Mouse (Mus musculus) hindbrain, embryonic 11.5 days (tissue): ENCODE measurements around the gene Radil. TPM values are rescaled to one million over a fixed set of nuclear protein-coding genes. Genes with fewer than 3 reads are reported as not detected.
A peak's percentile ranks its signal among the peaks of the same experiment; 100 is the strongest.

Experiments
- ATAC-seq: fragments of 200-750 bp; cut with Nextera tagmentation; 2 replicates; pipeline ENCODE4 v1.8.0; 2017; ENCODE audit warnings: mild to moderate bottlenecking, moderate TSS enrichment, moderate library complexity; ENCODE audit not compliant: low FRiP score
- DNase-seq: peaks from one replicate; pipeline ENCODE4 v3.0.0-alpha.2; 2015; ENCODE audit warnings: low spot score
- H3K27ac ChIP-seq: fragments of 300-500 bp; sonication (generic); 2 replicates; pipeline ENCODE4 v1.5.1; 2014; ENCODE audit warnings: mild to moderate bottlenecking, low read depth, low read length
- H3K27me3 ChIP-seq: fragments of 300-500 bp; sonication (generic); 2 replicates; pipeline ENCODE4 v1.6.1; 2014; ENCODE audit warnings: mild to moderate bottlenecking, low read length, moderate library complexity, mixed read lengths; ENCODE audit not compliant: control insufficient read depth, insufficient read depth
- H3K36me3 ChIP-seq: fragments of 300-500 bp; sonication (generic); 2 replicates; pipeline ENCODE4 v1.6.1; 2014; ENCODE audit warnings: mild to moderate bottlenecking, low read length, moderate library complexity, mixed read lengths; ENCODE audit not compliant: control insufficient read depth, insufficient read depth
- H3K4me1 ChIP-seq: fragments of 300-500 bp; sonication (generic); replicated peaks from 2 replicates; pipeline ENCODE4 v1.6.1; 2014; ENCODE audit warnings: low read length, mixed read lengths; ENCODE audit not compliant: control insufficient read depth, insufficient read depth
- H3K4me2 ChIP-seq: fragments of 300-500 bp; sonication (generic); replicated peaks from 2 replicates; pipeline ENCODE4 v1.6.1; 2014; ENCODE audit warnings: mild to moderate bottlenecking, low read depth, low read length
- H3K4me3 ChIP-seq: fragments of 300-500 bp; sonication (generic); 2 replicates; pipeline ENCODE4 v1.5.1; 2014; ENCODE audit warnings: low read depth, low read length
- H3K9ac ChIP-seq: fragments of 300-500 bp; sonication (generic); 2 replicates; pipeline ENCODE4 v1.6.1; 2014; ENCODE audit warnings: low read depth, low read length
- H3K9me3 ChIP-seq: fragments of 300-500 bp; sonication (generic); 2 replicates; pipeline ENCODE4 v1.6.1; 2016; ENCODE audit warnings: low read length; ENCODE audit not compliant: control insufficient read depth
- WGBS: fragments of 180-500 bp; shearing (Covaris S2); extraction: QIAGEN DNeasy Blood & Tissue Kit; methylation state at CpG from one replicate; pipeline ENCODE4 v1.1.7; 2014; 5-methylcytosine and 5-hydroxymethylcytosine counted together
- polyA plus RNA-seq: library from polyadenylated mRNA; unstranded; fragments of >200 nt; fragmentation: Nextera tagmentation; extraction: Ambion mirVana; gene quantifications from 2 replicates; pipeline ENCODE4 v1.2.1, GENCODE M21; 2014

Radil gene
- polyA plus RNA-seq, 1 experiment from 2014 or later, result 2.8 TPM

DNA sequence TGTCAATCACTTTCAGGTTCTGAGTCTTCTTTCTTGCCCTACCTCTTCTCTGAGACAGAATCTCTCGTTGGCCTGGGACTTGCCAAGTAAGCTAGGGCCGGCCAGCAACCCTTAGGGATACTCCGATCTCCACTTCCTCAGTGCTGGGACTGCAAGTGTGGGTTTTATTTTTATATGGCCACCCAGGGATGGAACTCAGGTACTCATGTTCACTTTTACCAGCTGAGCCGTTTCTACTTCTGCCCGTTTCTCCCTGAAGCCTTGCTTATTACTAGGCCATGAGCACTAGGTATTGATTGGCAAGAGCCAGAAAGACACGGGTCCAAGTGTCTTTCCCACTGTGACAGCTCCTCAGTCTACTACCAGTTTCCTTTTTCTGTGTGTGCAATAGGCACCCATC lies 87.9 kb downstream of the Radil start:
- no peak for DNase-seq
- 89% methylated on average over 6 of the region's 6 CpGs for WGBS
- Histone ChIP-seq H3K36me3 (peaks cover 2% of the 10 kb centered on the region; the same call in 1 of the 2 replicates), H3K4me1 (no peaks in the 10 kb centered on the region), H3K4me3 (peak overlapping the region; percentile 76), H3K27me3 (no peaks in the 10 kb centered on the region), H3K27ac (peak overlapping the region; percentile 51), H3K9ac (peak overlapping the region; percentile 29), H3K9me3 (no peaks in the 10 kb centered on the region), H3K4me2 (peak overlapping the region; percentile 76)
- ATAC-seq, result 0 out of 2 replicates have a peak, but pooled peaks have one; percentile 11

DNA sequence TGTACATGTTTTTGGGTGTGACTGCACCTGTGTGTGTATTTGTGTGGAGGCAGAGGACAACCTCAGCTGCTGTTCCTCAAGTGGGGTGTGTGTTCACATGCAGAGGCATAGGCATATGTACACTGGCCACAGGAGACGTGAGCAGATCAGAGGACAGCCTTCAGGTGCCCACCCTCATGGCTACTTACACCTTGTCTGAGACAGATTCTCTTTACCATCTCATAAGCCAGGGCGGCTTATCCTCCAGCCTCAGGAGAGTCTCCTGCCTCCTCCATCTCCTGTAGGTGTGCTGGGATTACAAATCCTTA lies 88.3 kb downstream of the Radil start:
- Histone ChIP-seq H3K4me1 (no peaks in the 10 kb centered on the region), H3K4me2 (no peak overlapping the region), H3K27me3 (no peaks in the 10 kb centered on the region), H3K36me3 (peaks cover 2% of the 10 kb centered on the region; the same call in 1 of the 2 replicates), H3K4me3 (no peak overlapping the region), H3K9me3 (no peaks in the 10 kb centered on the region), H3K27ac (no peak overlapping the region), H3K9ac (no peak overlapping the region)
- DNase-seq (no peak), ATAC-seq (no peak)
- 90% methylated on average over 2 of the region's 2 CpGs for WGBS

DNA sequence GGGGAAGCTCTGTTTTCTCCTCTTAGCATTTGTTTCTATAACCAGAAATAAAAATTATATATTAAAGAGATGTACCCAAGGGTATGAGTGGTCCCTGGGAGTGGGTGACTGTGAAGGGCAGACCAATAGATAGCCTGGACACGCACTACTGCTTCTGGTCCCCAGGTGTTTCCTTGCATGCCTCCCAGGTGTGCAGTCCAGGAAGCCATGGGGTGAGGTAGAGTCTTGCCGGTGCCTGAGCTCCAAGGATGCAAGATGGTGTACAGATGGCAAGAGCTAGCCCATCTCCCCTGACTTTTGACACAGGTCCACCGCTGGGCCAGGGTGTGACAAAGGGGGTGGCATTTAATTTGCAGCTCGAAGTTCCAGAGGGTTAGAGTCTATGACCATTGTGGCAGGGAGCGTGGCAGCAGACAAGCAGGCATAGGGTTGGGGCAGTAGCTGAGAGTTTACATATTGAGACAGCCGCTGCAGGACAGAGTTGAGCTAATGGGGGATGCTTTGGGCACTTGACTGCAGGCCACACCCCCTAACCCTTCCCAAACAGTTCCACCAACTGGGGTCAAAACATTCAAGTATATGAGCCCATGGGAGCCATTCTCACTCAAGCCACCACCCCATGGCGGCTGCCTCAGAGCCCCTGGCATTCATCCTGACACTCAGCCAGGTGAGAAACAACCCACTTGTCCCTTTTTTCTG lies 88.8 kb downstream of the Radil start:
- Histone ChIP-seq H3K4me2 (no peak overlapping the region), H3K4me3 (no peak overlapping the region), H3K9ac (no peak overlapping the region), H3K27ac (no peak overlapping the region), H3K36me3 (peaks cover 2% of the 10 kb centered on the region; the same call in 1 of the 2 replicates), H3K27me3 (no peaks in the 10 kb centered on the region), H3K4me1 (no peaks in the 10 kb centered on the region), H3K9me3 (no peaks in the 10 kb centered on the region)
- DNase-seq, result no peak
- 95% methylated on average over 7 of the region's 7 CpGs for WGBS
- no peak for ATAC-seq

DNA sequence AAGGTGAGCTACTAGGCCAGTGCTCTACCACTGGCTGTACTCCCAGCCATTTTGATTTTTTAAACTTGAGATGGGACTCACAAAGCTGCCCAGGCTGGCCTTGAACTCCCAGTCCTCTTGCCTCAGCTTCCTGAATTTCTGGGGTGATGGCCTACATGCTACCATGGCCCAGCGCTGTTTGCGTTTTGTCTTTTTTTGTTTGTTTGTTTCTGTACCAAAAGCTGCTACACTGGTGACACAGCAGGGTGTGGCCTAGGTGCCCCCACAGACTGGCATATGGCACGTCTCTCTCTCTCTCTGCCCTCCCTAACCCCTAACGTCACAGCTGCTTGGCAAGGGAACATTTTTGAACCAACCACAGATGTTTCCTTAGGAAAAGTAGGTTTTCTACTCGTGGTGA lies 91.1 kb downstream of the Radil start:
- ATAC-seq (no peak), DNase-seq (no peak)
- Histone ChIP-seq H3K9me3 (no peaks in the 10 kb centered on the region), H3K27me3 (no peaks in the 10 kb centered on the region), H3K36me3 (peaks cover 10% of the 10 kb centered on the region; the same call in 1 of the 2 replicates), H3K27ac (no peak overlapping the region), H3K4me2 (no peak overlapping the region), H3K4me1 (no peaks in the 10 kb centered on the region), H3K9ac (no peak overlapping the region), H3K4me3 (no peak overlapping the region)
- 75% methylated on average over 5 of the region's 5 CpGs for WGBS

DNA sequence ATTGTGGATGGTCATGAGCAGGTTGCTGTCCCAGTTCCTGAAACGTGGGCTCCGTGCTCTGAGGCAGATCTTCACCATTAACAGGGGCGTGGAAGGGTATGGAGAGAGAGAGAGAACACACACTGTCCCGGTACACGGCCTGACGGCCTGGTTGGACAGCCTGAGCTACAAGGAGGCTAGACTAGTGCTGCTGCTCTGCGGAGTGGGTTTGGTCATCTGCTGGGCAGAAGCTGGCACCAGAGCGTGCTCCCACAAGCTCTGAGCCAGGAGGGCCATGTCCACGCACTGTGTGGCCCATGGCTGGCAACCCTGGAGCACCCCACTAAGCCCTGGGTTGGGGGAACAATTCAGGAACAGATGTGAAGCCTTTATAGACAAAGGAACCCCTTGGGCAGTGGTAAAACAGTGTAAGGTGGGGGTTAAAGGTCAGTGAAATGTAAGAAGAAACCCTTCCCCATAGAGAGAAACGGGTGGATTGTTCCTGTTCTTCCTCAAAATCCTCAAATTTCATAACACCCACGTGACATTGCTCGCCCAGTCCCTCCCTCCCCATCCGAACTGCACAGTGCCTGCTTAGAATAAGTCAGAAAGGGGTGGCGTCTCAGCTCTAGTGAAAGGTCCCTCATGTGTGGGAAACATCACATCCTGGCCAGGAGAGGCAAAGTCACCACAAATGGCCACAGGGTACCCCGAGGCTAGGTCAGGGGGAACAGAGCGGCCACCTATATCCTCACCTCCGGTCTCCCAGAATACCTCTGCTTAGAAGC lies 91.9 kb downstream of the Radil start:
- no peaks in the 10 kb centered on the region for H3K4me1 ChIP-seq
- H3K9ac ChIP-seq, result no peak overlapping the region
- WGBS, result 88% methylated on average over 17 of the region's 17 CpGs
- ATAC-seq (no peak), DNase-seq (no peak)
- H3K9me3 ChIP-seq, result no peaks in the 10 kb centered on the region
- no peak overlapping the region for H3K27ac ChIP-seq
- no peak overlapping the region for H3K4me2 ChIP-seq
- peaks cover 10% of the 10 kb centered on the region; the same call in 1 of the 2 replicates for H3K36me3 ChIP-seq
- no peaks in the 10 kb centered on the region for H3K27me3 ChIP-seq
- H3K4me3 ChIP-seq, result no peak overlapping the region

DNA sequence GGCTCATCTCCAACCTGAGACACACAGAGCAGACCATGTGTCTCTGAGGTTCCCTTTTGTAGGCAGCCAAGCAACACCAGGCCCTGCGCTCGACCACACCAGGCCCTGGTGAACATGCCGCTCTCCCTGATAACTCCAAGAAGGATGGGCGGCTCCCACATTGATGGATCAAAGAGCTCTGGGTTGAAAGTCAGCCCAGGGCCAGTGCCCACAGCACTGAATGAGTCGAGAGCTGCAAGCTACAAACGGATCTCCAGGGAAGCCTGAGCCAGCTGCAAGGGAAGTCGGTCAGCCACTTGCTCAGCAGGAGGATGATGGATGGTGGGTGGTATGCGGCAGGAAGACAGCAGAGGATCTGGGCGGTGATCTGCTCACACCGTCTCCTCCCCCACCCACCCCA lies 93.6 kb downstream of the Radil start:
- no peaks in the 10 kb centered on the region for H3K4me1 ChIP-seq
- no peak overlapping the region for H3K27ac ChIP-seq
- no peak overlapping the region for H3K4me3 ChIP-seq
- no peak overlapping the region for H3K9ac ChIP-seq
- H3K36me3 ChIP-seq, result peaks cover 14% of the 10 kb centered on the region; the same call in 1 of the 2 replicates
- 59% methylated on average over 10 of the region's 10 CpGs for WGBS
- H3K27me3 ChIP-seq, result no peaks in the 10 kb centered on the region
- DNase-seq (no peak), ATAC-seq (no peak)
- H3K4me2 ChIP-seq, result no peak overlapping the region
- no peaks in the 10 kb centered on the region for H3K9me3 ChIP-seq

DNA sequence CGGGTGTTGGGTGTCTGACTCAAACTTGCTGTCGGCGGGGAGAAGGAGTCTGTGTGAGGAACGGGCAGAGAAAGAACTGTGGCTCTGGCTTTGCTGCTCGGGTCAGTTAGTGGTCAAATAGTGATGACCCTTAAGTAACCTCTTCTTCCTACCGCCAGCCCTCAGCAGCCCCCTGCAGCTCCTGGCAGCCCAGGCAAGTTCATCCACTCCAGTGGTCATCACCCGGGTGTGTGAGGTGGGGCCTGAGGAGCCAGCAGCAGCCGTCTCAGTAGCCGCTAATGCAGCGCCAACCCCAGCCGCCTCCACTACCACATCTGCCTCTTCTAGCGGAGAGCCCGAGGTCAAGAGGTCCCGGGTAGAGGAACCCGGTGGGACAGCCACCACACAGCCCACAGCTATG lies 94.6 kb downstream of the Radil start:
- no peak for DNase-seq
- peaks cover 16% of the 10 kb centered on the region; the same call in 1 of the 2 replicates for H3K36me3 ChIP-seq
- no peak overlapping the region for H3K27ac ChIP-seq

DNA sequence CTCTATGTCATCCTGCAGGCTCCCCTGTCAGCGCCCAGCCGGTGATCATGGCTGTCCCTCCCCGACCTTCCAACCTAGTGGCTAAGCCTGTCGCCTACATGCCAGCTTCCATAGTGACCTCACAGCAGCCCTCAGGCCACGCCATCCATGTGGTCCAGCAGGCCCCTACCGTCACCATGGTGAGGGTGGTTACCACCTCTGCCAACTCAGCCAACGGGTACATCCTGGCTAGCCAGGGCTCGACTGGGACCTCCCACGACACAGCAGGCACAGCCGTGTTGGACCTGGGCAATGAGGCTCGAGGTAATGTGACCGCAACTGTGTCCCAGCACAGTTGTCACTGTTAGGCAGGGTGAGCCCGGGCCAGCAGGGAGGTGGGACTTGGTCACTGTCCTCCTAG lies 97.2 kb downstream of the Radil start:
- WGBS, result 94% methylated on average over 13 of the region's 13 CpGs
- Histone ChIP-seq H3K27ac (no peak overlapping the region), H3K4me1 (no peaks in the 10 kb centered on the region), H3K4me3 (no peak overlapping the region), H3K4me2 (no peak overlapping the region), H3K36me3 (peaks cover 15% of the 10 kb centered on the region; the same call in 1 of the 2 replicates), H3K9ac (no peak overlapping the region), H3K9me3 (no peaks in the 10 kb centered on the region), H3K27me3 (no peaks in the 10 kb centered on the region)
- no peak for ATAC-seq
- no peak for DNase-seq

More for the DNA sequence above, 94.6 kb downstream of the Radil start:
- no peak overlapping the region for H3K9ac ChIP-seq
- no peak overlapping the region for H3K4me2 ChIP-seq
- 45% methylated on average over 15 of the region's 15 CpGs for WGBS
- H3K4me3 ChIP-seq, result no peak overlapping the region
- no peaks in the 10 kb centered on the region for H3K27me3 ChIP-seq
- ATAC-seq, result no peak
- no peaks in the 10 kb centered on the region for H3K4me1 ChIP-seq
- H3K9me3 ChIP-seq, result no peaks in the 10 kb centered on the region
